Mouse (Mus musculus): ENCODE measurements at regions not wholly inside any gene's neighbourhood (a gene's known extent, or its start where the extent isn't known, plus 50 kb on each side); places are given as distances from the start of the nearest gene placed in this dataset.

- TF ChIP-seq CTCF (IDR thresholded peaks at IDR 0.05): no peak
- no peak for TF ChIP-seq EP300 (IDR thresholded peaks at IDR 0.05)
These were observed 59.0 kb upstream of the Fzd7 start for GRCm38 (mm10) chr1:59422981-59423941.

Measured in lung, postnatal 0 days (tissue).